Mouse (Mus musculus): Measurements from ENCODE around the gene Srl. TPM values are rescaled to one million over a fixed set of nuclear protein-coding genes. Genes with fewer than 3 reads are reported as not detected.

The Srl gene
- polyA plus RNA-seq, 1 experiment from 2014 or later, result 8.8 TPM

- no peak overlapping the region for H3K27ac ChIP-seq (ENCODE audit: low read depth, low read length)
- no peak overlapping the region for H3K9ac ChIP-seq (ENCODE audit: low read depth, low read length)
- no peaks in the 10 kb centered on the region for H3K9me3 ChIP-seq (ENCODE audit: control insufficient read depth, low read length)
- H3K4me3 ChIP-seq (ENCODE audit: low read depth, low read length), result no peak overlapping the region
- H3K4me2 ChIP-seq, result no peak overlapping the region
- peaks cover 15% of the 10 kb centered on the region for H3K4me1 ChIP-seq (replicated peaks; ENCODE audit: control insufficient read depth, insufficient read depth, low read length)
- H3K36me3 ChIP-seq (ENCODE audit: control insufficient read depth, insufficient read depth, low read length), result peaks cover 40% of the 10 kb centered on the region
- no peaks in the 10 kb centered on the region for H3K27me3 ChIP-seq (replicated peaks; ENCODE audit: control insufficient read depth, insufficient read depth, low read length)
- ATAC-seq (replicated peaks; ENCODE audit: low FRiP score) (no peak), DNase-seq (ENCODE audit: low spot score) (no peak)
- 86% methylated on average over 5 of the region's 5 CpGs for WGBS
These were observed 6.0 kb upstream of the Srl start for GRCm38 (mm10) chr16:4547611-4548010.

- H3K36me3 ChIP-seq (ENCODE audit: control insufficient read depth, insufficient read depth, low read length), result peaks cover 38% of the 10 kb centered on the region
- no peak for ATAC-seq (replicated peaks; ENCODE audit: low FRiP score)
- H3K4me3 ChIP-seq (ENCODE audit: low read depth, low read length), result no peak overlapping the region
- no peak overlapping the region for H3K4me2 ChIP-seq
- 94% methylated on average over 8 of the region's 8 CpGs for WGBS
- H3K9ac ChIP-seq (ENCODE audit: low read depth, low read length), result no peak overlapping the region
- H3K27ac ChIP-seq (ENCODE audit: low read depth, low read length), result no peak overlapping the region
- no peaks in the 10 kb centered on the region for H3K9me3 ChIP-seq (ENCODE audit: control insufficient read depth, low read length)
- peaks cover 7% of the 10 kb centered on the region for H3K4me1 ChIP-seq (replicated peaks; ENCODE audit: control insufficient read depth, insufficient read depth, low read length)
- H3K27me3 ChIP-seq (replicated peaks; ENCODE audit: control insufficient read depth, insufficient read depth, low read length), result no peaks in the 10 kb centered on the region
- DNase-seq (ENCODE audit: low spot score), result no peak
These were observed 5.2 kb upstream of the Srl start for GRCm38 (mm10) chr16:4546838-4547237.

- Histone ChIP-seq H3K27ac (ENCODE audit: low read depth, low read length) (no peak overlapping the region), H3K4me1 (replicated peaks; ENCODE audit: control insufficient read depth, insufficient read depth, low read length) (no peaks in the 10 kb centered on the region; the same call in 1 of the 2 replicates), H3K27me3 (replicated peaks; ENCODE audit: control insufficient read depth, insufficient read depth, low read length) (no peaks in the 10 kb centered on the region), H3K9me3 (ENCODE audit: control insufficient read depth, low read length) (no peaks in the 10 kb centered on the region), H3K4me2 (no peak overlapping the region), H3K36me3 (ENCODE audit: control insufficient read depth, insufficient read depth, low read length) (peaks cover 28% of the 10 kb centered on the region), H3K9ac (ENCODE audit: low read depth, low read length) (no peak overlapping the region), H3K4me3 (ENCODE audit: low read depth, low read length) (no peak overlapping the region)
- DNase-seq (ENCODE audit: low spot score), result no peak
- 71% methylated on average over 9 of the region's 9 CpGs for WGBS
- no peak for ATAC-seq (replicated peaks; ENCODE audit: low FRiP score)
These were observed 3.2 kb upstream of the Srl start for GRCm38 (mm10) chr16:4544845-4545244.

GRCm38 (mm10) chr16:4543266-4543665, 1.6 kb upstream of the Srl start:
- no peak overlapping the region for H3K27ac ChIP-seq (ENCODE audit: low read depth, low read length)
- H3K27me3 ChIP-seq (replicated peaks; ENCODE audit: control insufficient read depth, insufficient read depth, low read length), result no peaks in the 10 kb centered on the region
- H3K9ac ChIP-seq (ENCODE audit: low read depth, low read length), result no peak overlapping the region
- ATAC-seq (replicated peaks; ENCODE audit: low FRiP score) (no peak), DNase-seq (ENCODE audit: low spot score) (no peak)
- no peaks in the 10 kb centered on the region; the same call in 1 of the 2 replicates for H3K4me1 ChIP-seq (replicated peaks; ENCODE audit: control insufficient read depth, insufficient read depth, low read length)
- H3K4me3 ChIP-seq (ENCODE audit: low read depth, low read length), result no peak overlapping the region
- H3K9me3 ChIP-seq (ENCODE audit: control insufficient read depth, low read length), result no peaks in the 10 kb centered on the region
- no peak overlapping the region for H3K4me2 ChIP-seq
- H3K36me3 ChIP-seq (ENCODE audit: control insufficient read depth, insufficient read depth, low read length), result peaks cover 14% of the 10 kb centered on the region
- 76% methylated on average over 3 of the region's 3 CpGs for WGBS

- H3K4me1 ChIP-seq (replicated peaks; ENCODE audit: control insufficient read depth, insufficient read depth, low read length), result no peaks in the 10 kb centered on the region; the same call in 1 of the 2 replicates
- DNase-seq (ENCODE audit: low spot score), result no peak
- no peaks in the 10 kb centered on the region for H3K27me3 ChIP-seq (replicated peaks; ENCODE audit: control insufficient read depth, insufficient read depth, low read length)
- H3K9me3 ChIP-seq (ENCODE audit: control insufficient read depth, low read length), result no peaks in the 10 kb centered on the region
- peak overlapping the region; percentile 34; the same call in 1 of the 2 replicates for H3K27ac ChIP-seq (ENCODE audit: low read depth, low read length)
- peak overlapping the region; percentile 78 for H3K4me2 ChIP-seq
- peak overlapping the region; percentile 58 for H3K9ac ChIP-seq (ENCODE audit: low read depth, low read length)
- 48% methylated on average over 7 of the region's 7 CpGs for WGBS
- no peak for ATAC-seq (replicated peaks; ENCODE audit: low FRiP score)
- peaks cover 11% of the 10 kb centered on the region for H3K36me3 ChIP-seq (ENCODE audit: control insufficient read depth, insufficient read depth, low read length)
- H3K4me3 ChIP-seq (ENCODE audit: low read depth, low read length), result peak overlapping the region; percentile 52
These were observed 689 bp upstream of the Srl start for GRCm38 (mm10) chr16:4542236-4542774.

GRCm38 (mm10) chr16:4541033-4541432, 583 bp downstream of the Srl start:
- Histone ChIP-seq H3K9me3 (ENCODE audit: control insufficient read depth, low read length) (no peaks in the 10 kb centered on the region), H3K4me3 (ENCODE audit: low read depth, low read length) (peak overlapping the region; percentile 52), H3K4me2 (peak overlapping the region; percentile 78), H3K9ac (ENCODE audit: low read depth, low read length) (peak overlapping the region; percentile 60), H3K4me1 (replicated peaks; ENCODE audit: control insufficient read depth, insufficient read depth, low read length) (no peaks in the 10 kb centered on the region; the same call in 1 of the 2 replicates), H3K36me3 (ENCODE audit: control insufficient read depth, insufficient read depth, low read length) (peaks cover 4% of the 10 kb centered on the region), H3K27me3 (replicated peaks; ENCODE audit: control insufficient read depth, insufficient read depth, low read length) (no peaks in the 10 kb centered on the region), H3K27ac (ENCODE audit: low read depth, low read length) (no peak overlapping the region)
- DNase-seq (ENCODE audit: low spot score), result no peak
- 57% methylated on average over 4 of the region's 4 CpGs for WGBS
- no peak for ATAC-seq (replicated peaks; ENCODE audit: low FRiP score)

GRCm38 (mm10) chr16:4540064-4540775, 1.4 kb downstream of the Srl start:
- H3K36me3 ChIP-seq (ENCODE audit: control insufficient read depth, insufficient read depth, low read length), result no peaks in the 10 kb centered on the region; the same call in 1 of the 2 replicates
- no peak for DNase-seq (ENCODE audit: low spot score)
- no peak overlapping the region for H3K4me2 ChIP-seq
- no peak overlapping the region for H3K9ac ChIP-seq (ENCODE audit: low read depth, low read length)
- no peak overlapping the region for H3K27ac ChIP-seq (ENCODE audit: low read depth, low read length)
- no peak overlapping the region for H3K4me3 ChIP-seq (ENCODE audit: low read depth, low read length)
- H3K9me3 ChIP-seq (ENCODE audit: control insufficient read depth, low read length), result no peaks in the 10 kb centered on the region
- H3K4me1 ChIP-seq (replicated peaks; ENCODE audit: control insufficient read depth, insufficient read depth, low read length), result no peaks in the 10 kb centered on the region; the same call in 1 of the 2 replicates
- ATAC-seq (replicated peaks; ENCODE audit: low FRiP score), result no peak
- 87% methylated on average over 12 of the region's 12 CpGs for WGBS
- H3K27me3 ChIP-seq (replicated peaks; ENCODE audit: control insufficient read depth, insufficient read depth, low read length), result no peaks in the 10 kb centered on the region

- H3K4me3 ChIP-seq (ENCODE audit: low read depth, low read length), result no peak overlapping the region
- no peaks in the 10 kb centered on the region; the same call in 1 of the 2 replicates for H3K4me1 ChIP-seq (replicated peaks; ENCODE audit: control insufficient read depth, insufficient read depth, low read length)
- no peak overlapping the region for H3K4me2 ChIP-seq
- H3K9me3 ChIP-seq (ENCODE audit: control insufficient read depth, low read length), result no peaks in the 10 kb centered on the region
- no peak overlapping the region for H3K9ac ChIP-seq (ENCODE audit: low read depth, low read length)
- no peak for DNase-seq (ENCODE audit: low spot score)
- H3K27me3 ChIP-seq (replicated peaks; ENCODE audit: control insufficient read depth, insufficient read depth, low read length), result no peaks in the 10 kb centered on the region
- H3K36me3 ChIP-seq (ENCODE audit: control insufficient read depth, insufficient read depth, low read length), result no peaks in the 10 kb centered on the region; the same call in 1 of the 2 replicates
- 74% methylated on average over 4 of the region's 4 CpGs for WGBS
- no peak for ATAC-seq (replicated peaks; ENCODE audit: low FRiP score)
- H3K27ac ChIP-seq (ENCODE audit: low read depth, low read length), result no peak overlapping the region
These were observed 2.1 kb downstream of the Srl start for GRCm38 (mm10) chr16:4539521-4539920.

Measured in liver, embryonic 11.5 days (tissue).